Mouse (Mus musculus): ENCODE measurements around the gene Glcci1. TPM values are rescaled to one million over a fixed set of nuclear protein-coding genes. Genes with fewer than 3 reads are reported as not detected.

Glcci1 gene
- total and polyA plus RNA-seq, 3 experiments, result 1.9 to 3.5 (median 2.4) TPM

GRCm38 (mm10) chr6:8639526-8639925 is 130.1 kb downstream of the Glcci1 start:
- H3K27ac ChIP-seq (ENCODE audit: insufficient read depth, low read depth), result no peak overlapping the region
- no peaks in the 10 kb centered on the region for H3K27me3 ChIP-seq (replicated peaks)
- dilution Hi-C loops (cut with MboI; ENCODE audit: extremely low pct_ligation_motif_present, extremely low pct_unique_long_range_greater_than_20kb, low sequenced_read_pairs) (no loop called here), in situ Hi-C loops (cut with MboI; ENCODE audit: low pct_ligation_motif_present, low pct_unique_long_range_greater_than_20kb, low sequenced_read_pairs) (no loop called here)
- H3K4me3 ChIP-seq (replicated peaks in 1 of 3; ENCODE audit: low read depth in 2 of 3, low read length in 2 of 3, poor library complexity in 1 of 3), result no peak overlapping the region
- peaks cover 18 to 35% of the 10 kb centered on the region in 2 experiments for H3K4me1 ChIP-seq (ENCODE audit: control insufficient read depth in 1 of 2, insufficient read depth in 2 of 2)
- DNase-seq (ENCODE audit: extremely low read depth), result no peak
- H3K9me3 ChIP-seq (replicated peaks; ENCODE audit: low read length), result no peaks in the 10 kb centered on the region
- H3K79me2 ChIP-seq (replicated peaks; ENCODE audit: control insufficient read depth, extremely low read depth, insufficient read depth, poor library complexity, severe bottlenecking), result no peaks in the 10 kb centered on the region
- TF ChIP-seq USF2 (conservative IDR thresholded peaks at IDR 0.05; ENCODE audit: low read depth, low read length) (no peak), MAZ (IDR thresholded peaks at IDR 0.05; ENCODE audit: low read depth, low read length) (no peak)
- H3K36me3 ChIP-seq (replicated peaks in 1 of 2; ENCODE audit: control insufficient read depth in 1 of 2, insufficient read depth in 1 of 2, low read length in 1 of 2), result no peaks in the 10 kb centered on the region
- no peak overlapping the region for H3K4me2 ChIP-seq (ENCODE audit: insufficient read depth, low read depth, poor library complexity, severe bottlenecking)
- H3K9ac ChIP-seq (ENCODE audit: insufficient read depth, low read depth), result no peak overlapping the region

GRCm38 (mm10) chr6:8640863-8641262 is 131.5 kb downstream of the Glcci1 start:
- TF ChIP-seq USF1 (IDR thresholded peaks at IDR 0.05; ENCODE audit: low read depth, low read length), result no peak
- TF ChIP-seq MAFK (IDR thresholded peaks at IDR 0.05; ENCODE audit: insufficient replicate concordance, low read length), result no peak
- no peak for TF ChIP-seq CHD1 (IDR thresholded peaks at IDR 0.05; ENCODE audit: low read depth, low read length)
- TF ChIP-seq KAT2A (IDR thresholded peaks at IDR 0.05; ENCODE audit: insufficient replicate concordance, low read length), result no peak
- TF ChIP-seq NELFE (IDR thresholded peaks at IDR 0.05; ENCODE audit: low read depth, low read length), result no peak
- no peak for TF ChIP-seq MAX (IDR thresholded peaks at IDR 0.05; ENCODE audit: low read length)
- no peak for TF ChIP-seq ZC3H11A (IDR thresholded peaks at IDR 0.05; ENCODE audit: low read depth, low read length)
- TF ChIP-seq IRF4 (IDR thresholded peaks at IDR 0.05; ENCODE audit: low read depth, low read length), result no peak
- TF ChIP-seq HCFC1 (IDR thresholded peaks at IDR 0.05; ENCODE audit: low read depth, low read length), result no peak
- no peak for TF ChIP-seq ZMIZ1 (IDR thresholded peaks at IDR 0.05; ENCODE audit: low read depth, low read length)
- no peak for TF ChIP-seq BHLHE40 (IDR thresholded peaks at IDR 0.05; ENCODE audit: low read depth, low read length)
- no peak for TF ChIP-seq ELF1 (IDR thresholded peaks at IDR 0.05; ENCODE audit: low read depth, low read length)
- no peak for TF ChIP-seq RCOR1 (conservative IDR thresholded peaks at IDR 0.05; ENCODE audit: low read depth, low read length)

More at GRCm38 (mm10) chr6:8640863-8641262, 131.5 kb downstream of the Glcci1 start:
- H3K4me1 ChIP-seq (ENCODE audit: control insufficient read depth in 1 of 2, insufficient read depth in 2 of 2), result peaks cover 22 to 41% of the 10 kb centered on the region in 2 experiments
- no peak overlapping the region for H3K27ac ChIP-seq (ENCODE audit: insufficient read depth, low read depth)
- no peaks in the 10 kb centered on the region for H3K9me3 ChIP-seq (replicated peaks; ENCODE audit: low read length)
- H3K36me3 ChIP-seq (replicated peaks in 1 of 2; ENCODE audit: control insufficient read depth in 1 of 2, insufficient read depth in 1 of 2, low read length in 1 of 2), result no peaks in the 10 kb centered on the region
- H3K79me2 ChIP-seq (replicated peaks; ENCODE audit: control insufficient read depth, extremely low read depth, insufficient read depth, poor library complexity, severe bottlenecking), result no peaks in the 10 kb centered on the region
- H3K4me3 ChIP-seq (replicated peaks in 1 of 3; ENCODE audit: low read depth in 2 of 3, low read length in 2 of 3, poor library complexity in 1 of 3), result no peak overlapping the region
- no peak overlapping the region for H3K4me2 ChIP-seq (ENCODE audit: insufficient read depth, low read depth, poor library complexity, severe bottlenecking)
- H3K27me3 ChIP-seq (replicated peaks), result no peaks in the 10 kb centered on the region
- H3K9ac ChIP-seq (ENCODE audit: insufficient read depth, low read depth), result no peak overlapping the region
- in situ Hi-C loops (cut with MboI; ENCODE audit: low pct_ligation_motif_present, low pct_unique_long_range_greater_than_20kb, low sequenced_read_pairs) (loop anchor here (10.0 kb wide), 1 partner anchor 54 kb away; no protein-coding TSS in a partner anchor), dilution Hi-C loops (cut with MboI; ENCODE audit: extremely low pct_ligation_motif_present, extremely low pct_unique_long_range_greater_than_20kb, low sequenced_read_pairs) (no loop called here)
- no peak for DNase-seq (ENCODE audit: extremely low read depth)
